Mouse (Mus musculus): Measurements from ENCODE around the gene B3gntl1. TPM values are rescaled to one million over a fixed set of nuclear protein-coding genes. Genes with fewer than 3 reads are reported as not detected.

Gene B3gntl1
- polyA plus RNA-seq, 1 experiment from 2014 or later: 4.6 TPM

DNA sequence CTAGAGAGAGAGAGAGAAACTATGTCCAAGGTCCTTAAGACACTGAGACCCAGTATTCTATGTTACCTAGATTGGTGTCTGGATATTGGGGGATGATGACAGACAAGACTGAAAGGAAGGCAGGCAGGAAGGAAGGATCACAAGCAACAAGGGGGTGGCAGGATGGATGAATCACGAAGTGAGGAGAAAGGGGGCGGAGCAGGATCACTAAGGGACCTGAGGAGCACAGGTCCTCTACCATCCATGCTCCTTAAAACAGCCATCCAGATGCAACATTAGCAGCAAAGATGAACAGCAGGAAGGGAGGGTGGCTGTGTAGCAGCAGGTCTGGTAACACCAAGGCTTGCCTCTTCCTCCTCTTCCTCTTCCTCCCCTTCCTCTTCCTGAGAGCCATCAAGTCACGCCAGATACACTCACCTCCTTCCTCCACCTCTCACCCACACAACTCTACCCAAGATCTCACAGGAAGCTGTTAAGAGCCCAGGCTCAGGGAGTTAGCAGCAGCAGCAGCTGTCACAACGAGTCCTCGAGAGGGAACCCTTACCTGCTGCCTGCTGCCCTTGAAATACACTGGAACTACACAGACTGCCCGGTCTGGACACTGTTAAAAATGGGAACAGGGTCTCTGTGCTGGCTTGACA is 17.7 kb downstream of the B3gntl1 start:
- no peak for ATAC-seq
- H3K27ac ChIP-seq (ENCODE audit: low read depth, low read length): no peak overlapping the region
- no peaks in the 10 kb centered on the region for H3K27me3 ChIP-seq (replicated peaks; ENCODE audit: control insufficient read depth, insufficient read depth, low read length)
- H3K4me1 ChIP-seq (ENCODE audit: control insufficient read depth, insufficient read depth, low read length): no peaks in the 10 kb centered on the region
- H3K36me3 ChIP-seq (ENCODE audit: control insufficient read depth, insufficient read depth, low read length): 0 out of 2 replicates have a peak, but pooled peaks cover 1% of the 10 kb centered on the region
- no peak for DNase-seq (ENCODE audit: low spot score)
- H3K4me3 ChIP-seq (ENCODE audit: low read depth, low read length): no peak overlapping the region
- 92% methylated on average over 6 of the region's 6 CpGs for WGBS
- no peak overlapping the region for H3K4me2 ChIP-seq (ENCODE audit: low read length)
- no peaks in the 10 kb centered on the region for H3K9me3 ChIP-seq (replicated peaks; ENCODE audit: control insufficient read depth, low read length)
- H3K9ac ChIP-seq (ENCODE audit: low read length): no peak overlapping the region

DNA sequence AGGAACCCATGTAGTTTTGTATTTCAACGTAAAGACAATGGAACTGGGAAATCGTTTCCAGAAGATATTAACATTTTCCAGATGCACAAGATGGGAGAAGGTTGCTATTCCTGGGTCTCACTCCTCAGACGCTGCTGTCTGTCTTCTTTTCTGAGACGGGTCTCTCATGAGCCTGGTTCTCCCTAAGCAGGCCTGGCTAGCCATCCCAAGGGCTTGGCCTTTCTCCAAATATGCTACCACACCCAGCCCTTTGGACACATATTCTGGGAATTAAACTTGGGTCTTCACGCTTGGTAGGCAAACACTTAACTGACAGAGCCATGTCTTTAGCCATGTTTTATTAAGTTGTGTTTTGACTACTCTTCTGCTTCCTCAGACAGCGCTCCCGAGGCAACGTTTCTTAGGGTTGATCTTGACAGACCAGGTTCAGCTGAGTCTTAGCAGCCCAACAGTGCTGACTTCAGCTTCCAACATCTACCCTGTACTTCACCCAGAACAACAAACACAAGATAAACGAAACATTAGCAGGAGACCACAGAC is 18.5 kb downstream of the B3gntl1 start:
- Histone ChIP-seq H3K4me1 (ENCODE audit: control insufficient read depth, insufficient read depth, low read length) (no peaks in the 10 kb centered on the region), H3K4me2 (ENCODE audit: low read length) (no peak overlapping the region), H3K36me3 (ENCODE audit: control insufficient read depth, insufficient read depth, low read length) (0 out of 2 replicates have a peak, but pooled peaks cover 2% of the 10 kb centered on the region), H3K9me3 (replicated peaks; ENCODE audit: control insufficient read depth, low read length) (no peaks in the 10 kb centered on the region), H3K27ac (ENCODE audit: low read depth, low read length) (no peak overlapping the region), H3K9ac (ENCODE audit: low read length) (no peak overlapping the region), H3K27me3 (replicated peaks; ENCODE audit: control insufficient read depth, insufficient read depth, low read length) (no peaks in the 10 kb centered on the region), H3K4me3 (ENCODE audit: low read depth, low read length) (no peak overlapping the region)
- DNase-seq (ENCODE audit: low spot score) (no peak), ATAC-seq (no peak)
- WGBS: 86% methylated on average over 9 of the region's 9 CpGs

DNA sequence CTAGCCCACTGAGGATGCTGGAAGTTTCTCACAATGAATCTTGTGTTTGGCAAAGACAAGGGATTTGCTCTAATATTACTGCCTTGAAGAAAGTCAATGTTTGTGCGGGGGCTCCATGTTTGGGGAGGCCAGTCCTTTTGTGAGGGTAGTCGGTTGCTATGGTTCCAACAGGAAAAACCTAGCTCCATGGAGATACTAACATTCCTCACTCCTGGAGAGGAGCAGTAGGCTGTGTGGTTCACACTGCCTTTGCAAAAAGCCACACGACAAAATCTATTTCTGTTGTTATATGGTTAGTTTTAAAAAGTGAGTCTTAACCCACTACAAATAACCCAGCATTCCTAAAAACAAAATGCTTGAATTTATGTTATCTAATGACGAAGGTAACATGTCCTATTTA is 19.3 kb downstream of the B3gntl1 start:
- no peak overlapping the region for H3K4me2 ChIP-seq (ENCODE audit: low read length)
- no peak for ATAC-seq
- no peaks in the 10 kb centered on the region for H3K9me3 ChIP-seq (replicated peaks; ENCODE audit: control insufficient read depth, low read length)
- no peaks in the 10 kb centered on the region for H3K4me1 ChIP-seq (ENCODE audit: control insufficient read depth, insufficient read depth, low read length)
- no peak overlapping the region for H3K27ac ChIP-seq (ENCODE audit: low read depth, low read length)
- no peak overlapping the region for H3K9ac ChIP-seq (ENCODE audit: low read length)
- H3K36me3 ChIP-seq (ENCODE audit: control insufficient read depth, insufficient read depth, low read length): 0 out of 2 replicates have a peak, but pooled peaks cover 2% of the 10 kb centered on the region
- H3K27me3 ChIP-seq (replicated peaks; ENCODE audit: control insufficient read depth, insufficient read depth, low read length): no peaks in the 10 kb centered on the region
- WGBS: 88% methylated on average over 4 of the region's 4 CpGs
- H3K4me3 ChIP-seq (ENCODE audit: low read depth, low read length): no peak overlapping the region
- no peak for DNase-seq (ENCODE audit: low spot score)

DNA sequence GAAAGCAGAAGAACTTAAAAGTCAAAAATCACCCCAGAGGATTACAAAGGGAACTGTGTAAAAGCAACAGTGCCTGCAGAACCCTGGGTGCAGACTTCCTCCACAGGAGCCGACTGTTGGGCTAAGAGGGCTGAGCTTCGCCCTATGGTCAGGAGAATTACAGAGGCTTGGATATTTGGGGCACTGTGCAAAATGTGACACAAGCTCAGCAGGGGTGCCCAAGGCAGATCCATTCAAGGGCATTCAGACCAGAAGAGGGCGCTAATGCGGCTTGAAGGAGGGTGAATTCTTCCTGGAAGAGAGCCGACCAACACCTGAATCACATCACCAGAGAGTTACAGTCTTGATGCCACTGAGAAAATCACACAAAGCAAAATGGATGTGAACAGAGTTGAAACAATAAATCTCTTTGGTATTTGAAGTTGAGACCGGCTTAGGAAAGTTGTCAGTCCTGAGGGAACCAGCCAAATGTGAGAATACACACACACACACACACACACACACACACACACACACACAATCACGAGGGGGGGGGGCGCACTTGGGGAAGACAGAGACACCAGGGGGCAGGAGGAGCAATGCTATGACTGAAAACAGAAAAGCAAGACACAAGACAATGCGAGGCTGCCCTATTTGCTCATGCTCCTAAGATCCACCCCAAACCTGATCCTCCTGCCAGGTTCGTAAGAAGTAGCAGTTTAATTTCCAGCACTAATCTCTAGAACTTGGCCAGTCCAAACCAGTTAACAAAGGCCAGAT is 20.2 kb downstream of the B3gntl1 start:
- 60% methylated on average over 10 of the region's 10 CpGs for WGBS
- H3K4me2 ChIP-seq (ENCODE audit: low read length): no peak overlapping the region
- DNase-seq (ENCODE audit: low spot score): peak; percentile 57
- H3K27me3 ChIP-seq (replicated peaks; ENCODE audit: control insufficient read depth, insufficient read depth, low read length): no peaks in the 10 kb centered on the region
- H3K9ac ChIP-seq (ENCODE audit: low read length): no peak overlapping the region
- ATAC-seq: no peak
- H3K36me3 ChIP-seq (ENCODE audit: control insufficient read depth, insufficient read depth, low read length): 0 out of 2 replicates have a peak, but pooled peaks cover 2% of the 10 kb centered on the region
- H3K4me1 ChIP-seq (ENCODE audit: control insufficient read depth, insufficient read depth, low read length): no peaks in the 10 kb centered on the region
- no peaks in the 10 kb centered on the region for H3K9me3 ChIP-seq (replicated peaks; ENCODE audit: control insufficient read depth, low read length)
- H3K4me3 ChIP-seq (ENCODE audit: low read depth, low read length): no peak overlapping the region
- H3K27ac ChIP-seq (ENCODE audit: low read depth, low read length): no peak overlapping the region

DNA sequence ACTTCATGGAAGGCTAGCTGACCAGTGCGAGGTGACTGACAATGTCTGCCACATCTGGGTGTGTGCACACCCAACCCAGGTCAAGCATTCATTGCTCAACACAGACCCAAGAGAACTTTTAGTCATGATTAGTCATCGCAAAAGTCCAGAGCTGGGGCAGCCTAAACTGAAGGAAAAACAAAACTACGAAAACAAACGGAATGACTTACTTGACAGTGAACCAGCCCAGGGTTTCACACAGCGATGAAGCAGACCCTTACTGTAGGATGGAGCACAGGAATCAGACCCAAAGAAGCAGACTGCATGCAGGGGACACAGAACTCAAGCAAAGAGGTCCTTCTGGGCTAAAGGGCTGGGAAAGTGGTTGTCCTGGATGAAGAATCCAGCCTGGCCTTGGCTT is 21.0 kb downstream of the B3gntl1 start:
- 95% methylated on average over 5 of the region's 5 CpGs for WGBS
- no peaks in the 10 kb centered on the region for H3K9me3 ChIP-seq (replicated peaks; ENCODE audit: control insufficient read depth, low read length)
- H3K9ac ChIP-seq (ENCODE audit: low read length): no peak overlapping the region
- H3K27ac ChIP-seq (ENCODE audit: low read depth, low read length): no peak overlapping the region
- DNase-seq (ENCODE audit: low spot score) (no peak), ATAC-seq (no peak)
- H3K27me3 ChIP-seq (replicated peaks; ENCODE audit: control insufficient read depth, insufficient read depth, low read length): no peaks in the 10 kb centered on the region
- no peaks in the 10 kb centered on the region for H3K4me1 ChIP-seq (ENCODE audit: control insufficient read depth, insufficient read depth, low read length)
- H3K4me2 ChIP-seq (ENCODE audit: low read length): no peak overlapping the region
- H3K36me3 ChIP-seq (ENCODE audit: control insufficient read depth, insufficient read depth, low read length): 0 out of 2 replicates have a peak, but pooled peaks cover 2% of the 10 kb centered on the region
- no peak overlapping the region for H3K4me3 ChIP-seq (ENCODE audit: low read depth, low read length)

DNA sequence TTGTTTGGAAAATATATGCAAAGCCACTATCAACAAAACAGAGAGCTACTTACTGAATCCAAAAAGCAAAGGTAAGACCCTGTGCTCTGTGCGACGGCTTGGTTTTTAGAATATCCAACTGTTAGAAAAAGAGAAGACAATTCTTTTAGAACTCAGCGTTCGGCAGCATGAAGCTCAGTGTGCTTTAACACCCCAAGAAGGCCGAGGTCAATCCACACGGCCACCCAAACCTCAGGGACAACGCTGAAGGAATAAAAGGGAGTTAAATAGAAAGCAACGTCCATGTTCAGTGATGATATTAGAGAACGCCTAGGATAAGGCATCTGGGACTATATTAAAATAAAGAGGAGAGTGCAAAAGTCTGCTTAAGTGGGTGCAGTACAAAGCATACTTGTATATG is 21.4 kb downstream of the B3gntl1 start:
- no peaks in the 10 kb centered on the region for H3K4me1 ChIP-seq (ENCODE audit: control insufficient read depth, insufficient read depth, low read length)
- ATAC-seq: no peak
- no peak for DNase-seq (ENCODE audit: low spot score)
- 0 out of 2 replicates have a peak, but pooled peaks cover 2% of the 10 kb centered on the region for H3K36me3 ChIP-seq (ENCODE audit: control insufficient read depth, insufficient read depth, low read length)
- H3K4me2 ChIP-seq (ENCODE audit: low read length): no peak overlapping the region
- 93% methylated on average over 9 of the region's 9 CpGs for WGBS
- H3K9ac ChIP-seq (ENCODE audit: low read length): no peak overlapping the region
- H3K4me3 ChIP-seq (ENCODE audit: low read depth, low read length): no peak overlapping the region
- no peaks in the 10 kb centered on the region for H3K9me3 ChIP-seq (replicated peaks; ENCODE audit: control insufficient read depth, low read length)
- no peak overlapping the region for H3K27ac ChIP-seq (ENCODE audit: low read depth, low read length)
- H3K27me3 ChIP-seq (replicated peaks; ENCODE audit: control insufficient read depth, insufficient read depth, low read length): no peaks in the 10 kb centered on the region

DNA sequence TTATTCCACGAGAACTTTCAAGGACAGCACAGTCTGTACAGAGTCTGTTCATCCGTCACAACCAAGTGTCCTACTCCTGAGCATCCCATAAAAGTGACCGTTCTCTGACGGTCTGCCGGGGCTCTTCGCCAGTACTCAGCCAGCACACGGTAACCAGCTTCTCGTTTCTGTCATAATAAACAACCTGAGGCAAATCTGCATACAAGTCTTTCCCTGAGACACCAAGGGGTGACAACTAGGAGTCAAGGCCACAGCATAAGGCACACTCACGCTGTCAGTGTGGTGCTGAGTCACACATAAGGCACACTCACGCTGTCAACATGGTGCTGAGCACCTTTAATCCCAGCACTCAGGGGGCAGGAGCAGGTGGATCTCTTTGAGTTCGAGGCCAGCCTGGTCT is 22.3 kb downstream of the B3gntl1 start:
- Histone ChIP-seq H3K36me3 (ENCODE audit: control insufficient read depth, insufficient read depth, low read length) (0 out of 2 replicates have a peak, but pooled peaks cover 2% of the 10 kb centered on the region), H3K27ac (ENCODE audit: low read depth, low read length) (no peak overlapping the region), H3K4me3 (ENCODE audit: low read depth, low read length) (no peak overlapping the region), H3K4me1 (ENCODE audit: control insufficient read depth, insufficient read depth, low read length) (no peaks in the 10 kb centered on the region), H3K9me3 (replicated peaks; ENCODE audit: control insufficient read depth, low read length) (no peaks in the 10 kb centered on the region), H3K9ac (ENCODE audit: low read length) (no peak overlapping the region), H3K4me2 (ENCODE audit: low read length) (no peak overlapping the region), H3K27me3 (replicated peaks; ENCODE audit: control insufficient read depth, insufficient read depth, low read length) (no peaks in the 10 kb centered on the region)
- 92% methylated on average over 11 of the region's 11 CpGs for WGBS
- ATAC-seq (no peak), DNase-seq (ENCODE audit: low spot score) (no peak)

DNA sequence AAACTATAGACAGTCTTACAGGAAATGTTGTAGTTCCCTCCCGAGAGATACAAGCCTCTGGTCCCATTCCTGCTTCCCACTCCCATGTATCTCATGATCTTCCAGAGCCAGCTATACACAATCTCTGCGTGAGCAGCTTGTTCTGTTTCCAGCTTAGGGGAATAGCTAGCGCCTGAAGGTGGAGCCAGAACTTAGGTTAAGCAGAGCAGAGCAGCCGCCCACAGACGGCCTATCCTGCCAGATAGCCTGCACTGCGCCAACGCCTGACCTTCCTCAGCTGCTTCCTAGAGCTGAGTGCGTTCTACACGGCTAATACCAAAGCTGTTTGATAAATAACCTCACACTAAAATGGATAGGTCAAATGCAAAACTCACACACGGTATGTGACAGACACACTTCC is 23.1 kb downstream of the B3gntl1 start:
- Histone ChIP-seq H3K4me2 (ENCODE audit: low read length) (no peak overlapping the region), H3K9ac (ENCODE audit: low read length) (no peak overlapping the region), H3K4me1 (ENCODE audit: control insufficient read depth, insufficient read depth, low read length) (no peaks in the 10 kb centered on the region), H3K27ac (ENCODE audit: low read depth, low read length) (no peak overlapping the region), H3K36me3 (ENCODE audit: control insufficient read depth, insufficient read depth, low read length) (0 out of 2 replicates have a peak, but pooled peaks cover 2% of the 10 kb centered on the region), H3K4me3 (ENCODE audit: low read depth, low read length) (no peak overlapping the region), H3K27me3 (replicated peaks; ENCODE audit: control insufficient read depth, insufficient read depth, low read length) (no peaks in the 10 kb centered on the region), H3K9me3 (replicated peaks; ENCODE audit: control insufficient read depth, low read length) (no peaks in the 10 kb centered on the region)
- 80% methylated on average over 10 of the region's 10 CpGs for WGBS
- no peak for ATAC-seq
- DNase-seq (ENCODE audit: low spot score): no peak

DNA sequence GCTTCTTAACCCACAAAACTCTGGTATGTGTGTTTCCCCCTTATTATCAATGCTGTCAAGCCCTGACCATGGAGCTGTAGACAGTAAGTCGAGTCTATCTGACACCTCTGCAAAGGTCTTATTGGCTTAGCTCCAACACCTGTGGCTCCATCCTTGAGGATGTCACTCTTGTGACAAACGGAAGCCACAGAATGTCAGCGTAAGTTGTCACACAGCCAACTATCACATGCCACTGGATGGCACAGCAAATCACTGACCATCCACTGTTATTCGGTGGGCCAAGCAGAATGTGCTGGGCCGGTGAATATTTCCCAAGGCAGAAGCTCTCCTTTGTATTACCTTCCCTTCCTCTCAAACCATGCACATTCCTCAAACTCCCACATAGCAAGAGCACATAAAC is 24.8 kb downstream of the B3gntl1 start:
- Histone ChIP-seq H3K36me3 (ENCODE audit: control insufficient read depth, insufficient read depth, low read length) (peaks cover 2% of the 10 kb centered on the region; the same call in 1 of the 2 replicates), H3K4me2 (ENCODE audit: low read length) (no peak overlapping the region)
- WGBS: 93% methylated on average over 5 of the region's 5 CpGs

More for the DNA sequence above, 24.8 kb downstream of the B3gntl1 start:
- no peaks in the 10 kb centered on the region for H3K4me1 ChIP-seq (ENCODE audit: control insufficient read depth, insufficient read depth, low read length)
- no peak for DNase-seq (ENCODE audit: low spot score)
- H3K27me3 ChIP-seq (replicated peaks; ENCODE audit: control insufficient read depth, insufficient read depth, low read length): no peaks in the 10 kb centered on the region
- H3K27ac ChIP-seq (ENCODE audit: low read depth, low read length): no peak overlapping the region
- no peak overlapping the region for H3K9ac ChIP-seq (ENCODE audit: low read length)
- H3K4me3 ChIP-seq (ENCODE audit: low read depth, low read length): no peak overlapping the region
- no peaks in the 10 kb centered on the region for H3K9me3 ChIP-seq (replicated peaks; ENCODE audit: control insufficient read depth, low read length)
- no peak for ATAC-seq

Data from forebrain, embryonic 14.5 days (tissue).